Mouse (Mus musculus): Measurements from ENCODE around the gene Zfp750. TPM values are rescaled to one million over a fixed set of nuclear protein-coding genes. Genes with fewer than 3 reads are reported as not detected.

Gene Zfp750
- total RNA-seq, 2 experiments from 2014 or later = 1.0 TPM; not detected in 1

DNA sequence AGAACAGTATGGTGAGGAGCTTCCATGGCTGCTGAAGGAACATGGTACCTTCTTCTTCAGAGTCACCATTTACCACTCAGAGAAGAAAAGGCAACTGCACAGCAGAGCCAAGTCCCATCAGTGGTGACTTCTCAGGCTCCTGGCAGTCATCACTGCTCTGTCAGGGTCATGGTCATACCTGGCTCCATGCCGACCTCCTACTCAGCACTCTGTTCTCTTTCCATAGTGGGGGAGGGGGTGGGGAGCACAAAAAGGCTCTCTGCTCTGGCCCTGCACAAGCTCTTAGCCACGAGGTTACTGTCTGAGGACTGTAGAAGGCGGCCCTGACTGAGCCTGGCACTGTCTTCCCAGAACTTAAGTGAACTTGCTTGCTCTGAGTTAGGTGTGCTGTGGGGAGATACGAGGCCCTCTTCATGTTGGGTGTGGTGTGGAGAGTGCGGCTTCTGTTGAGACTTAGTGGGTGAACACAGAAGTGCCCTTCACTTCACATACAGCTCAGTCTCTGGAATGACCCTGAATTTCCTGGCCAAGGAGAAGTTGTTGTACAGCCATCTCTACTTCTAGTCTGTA is 24.2 kb upstream of the Zfp750 start:
- peak in 1 of 2 experiments; percentile 57 for DNase-seq (ENCODE audit: low spot score in 2 of 2)

DNA sequence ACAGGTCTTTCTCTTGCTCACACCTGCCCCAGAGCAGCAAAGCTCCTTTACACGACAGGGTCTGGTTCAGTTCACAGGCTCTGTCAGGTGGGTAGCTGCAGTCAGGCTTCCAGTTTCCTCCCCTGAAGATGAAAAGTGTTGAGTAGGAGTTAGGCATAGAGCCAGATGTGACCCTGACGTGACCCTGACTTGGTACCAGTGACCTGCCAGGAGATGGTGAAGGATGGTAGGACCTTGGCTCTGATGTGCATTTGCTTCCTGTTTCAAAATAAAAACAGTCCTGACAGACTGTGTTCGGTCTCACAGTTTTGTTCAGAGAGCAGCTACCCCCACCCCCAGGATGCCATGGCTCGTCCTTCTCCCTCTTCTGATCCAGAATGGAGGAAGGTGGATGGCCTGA is 23.3 kb upstream of the Zfp750 start:
- DNase-seq (ENCODE audit: low spot score in 2 of 2) = peak in 1 of 2 experiments; percentile 42

DNA sequence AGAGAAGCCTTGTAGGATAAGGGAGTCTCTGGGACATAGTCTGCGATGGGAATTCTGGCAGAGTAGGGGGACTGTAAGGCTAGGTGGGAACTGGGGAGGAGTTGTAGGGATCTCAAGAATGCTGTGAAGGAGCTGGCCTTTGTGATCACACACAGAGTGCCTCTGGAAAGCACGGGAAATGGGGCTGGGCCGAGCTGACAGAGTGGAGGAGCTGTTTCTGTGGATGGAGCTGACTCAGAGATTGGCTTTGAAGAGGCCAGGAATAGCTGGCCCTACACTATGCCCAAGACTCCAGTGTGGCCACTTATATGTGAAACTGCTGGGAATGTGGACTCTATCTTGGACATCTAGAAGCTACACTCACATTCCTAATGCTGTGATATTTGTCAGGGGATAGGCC is 17.4 kb upstream of the Zfp750 start:
- no peak for DNase-seq (ENCODE audit: low spot score in 2 of 2)

DNA sequence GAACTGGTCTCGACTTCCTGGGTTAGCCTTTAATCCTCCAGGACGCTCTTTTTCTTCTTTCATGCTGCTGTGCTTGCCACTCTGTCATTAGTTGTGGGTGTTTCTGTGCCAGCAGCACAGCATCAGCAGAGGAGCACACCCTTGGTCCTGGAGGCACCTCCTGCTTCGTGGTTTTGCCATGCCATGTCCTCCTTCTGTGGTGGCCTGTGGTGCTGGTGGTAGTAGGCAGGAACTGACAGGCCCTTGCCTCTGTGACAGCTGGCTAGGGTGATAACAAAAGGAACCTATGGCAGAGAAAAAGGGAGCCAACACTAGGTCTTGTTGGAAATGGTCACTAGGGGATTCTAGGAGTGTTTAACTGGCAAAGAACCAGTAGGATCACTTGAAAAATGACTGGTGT is 10.6 kb upstream of the Zfp750 start:
- no peak for DNase-seq (ENCODE audit: low spot score in 2 of 2)

DNA sequence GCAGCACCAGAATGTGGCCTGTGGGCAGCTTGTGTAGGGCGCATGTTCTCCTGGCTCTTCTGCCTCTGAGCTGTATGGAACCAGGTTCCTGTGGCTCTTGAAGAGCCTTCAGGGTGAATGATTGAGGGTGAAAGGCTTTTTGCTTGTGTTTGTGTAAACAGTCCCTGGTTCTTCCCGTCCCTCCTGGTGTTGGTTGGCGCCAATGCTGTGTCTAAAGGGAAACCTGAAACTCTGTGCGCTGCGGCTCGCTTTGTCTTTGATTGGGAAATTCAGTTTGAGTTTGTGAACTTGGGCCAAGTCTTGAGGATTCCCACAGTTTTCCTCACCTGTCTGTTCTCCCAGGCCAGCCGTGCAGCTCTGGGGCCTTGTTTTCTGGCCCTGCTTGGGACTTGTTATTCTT is 5.1 kb upstream of the Zfp750 start:
- DNase-seq (ENCODE audit: low spot score in 2 of 2) = no peak

DNA sequence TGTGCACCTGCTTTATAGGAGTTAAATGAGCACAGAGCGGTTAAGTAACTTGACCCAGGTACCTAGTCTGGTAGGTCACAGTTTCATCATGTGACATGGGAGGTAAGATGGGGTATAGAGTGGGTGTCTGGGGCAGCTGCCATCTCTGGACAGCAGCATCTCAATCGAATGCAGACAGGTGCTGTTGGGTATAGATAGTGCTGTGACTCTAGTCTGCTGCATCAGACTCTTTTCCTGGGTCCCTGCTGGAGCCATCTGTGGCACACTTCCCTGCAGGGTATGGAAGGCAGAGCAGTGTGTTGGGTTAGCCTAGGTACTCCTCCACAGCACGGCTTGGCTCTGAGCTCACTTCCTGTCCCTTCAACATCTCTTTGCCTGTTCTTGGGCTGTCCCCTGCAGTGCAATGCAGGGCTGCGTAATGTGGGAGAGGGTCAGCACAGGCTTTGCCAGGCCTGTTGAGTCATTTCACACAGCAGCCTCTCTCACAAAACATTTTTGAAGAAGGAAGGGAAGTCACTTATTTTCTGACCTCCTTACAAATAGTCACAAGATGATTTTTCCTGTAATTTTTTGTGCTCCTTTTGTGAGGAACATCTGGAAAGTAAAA is 3.1 kb upstream of the Zfp750 start:
- no peak for DNase-seq (ENCODE audit: low spot score in 2 of 2)

DNA sequence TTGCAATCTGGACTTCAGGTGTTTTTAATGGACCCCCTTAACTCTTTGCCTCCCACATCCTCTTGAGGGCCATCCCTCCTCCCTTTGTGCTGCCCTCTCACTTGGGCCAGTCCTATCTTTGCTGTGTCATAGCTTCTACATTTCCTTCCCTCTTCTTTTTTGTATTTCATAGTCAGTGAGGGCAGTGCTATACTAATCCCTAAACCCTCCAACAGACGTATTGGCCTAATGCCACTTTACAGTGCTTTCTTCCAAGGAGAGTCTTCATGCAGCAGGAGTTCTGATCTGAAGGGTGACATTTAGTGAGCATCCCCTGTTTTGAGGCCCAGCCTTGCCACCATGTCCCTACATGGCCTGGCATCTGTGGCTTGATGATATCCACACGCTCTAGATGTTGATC is 1.6 kb upstream of the Zfp750 start:
- no peak for DNase-seq (ENCODE audit: low spot score in 2 of 2)

DNA sequence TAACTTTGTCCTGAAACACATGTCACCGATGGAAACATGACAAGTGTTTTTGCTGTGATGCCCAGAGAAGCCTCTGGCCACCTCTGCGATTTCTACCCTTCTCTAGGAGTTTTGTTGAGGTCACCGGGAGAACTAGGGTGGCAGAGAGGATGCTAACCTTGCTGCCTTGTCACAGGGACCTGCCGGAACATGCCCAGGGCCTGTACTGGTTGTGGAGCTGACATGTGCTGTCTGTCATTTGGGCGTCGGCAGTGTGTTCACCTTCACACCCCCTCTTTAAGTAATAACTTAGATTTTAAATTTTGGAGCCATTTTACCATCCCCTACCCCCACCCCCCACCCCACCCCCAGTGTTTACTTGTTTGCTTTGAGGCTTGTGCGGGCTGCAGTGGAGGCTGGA is 570 bp upstream of the Zfp750 start:
- no peak for DNase-seq (ENCODE audit: low spot score in 2 of 2)

DNA sequence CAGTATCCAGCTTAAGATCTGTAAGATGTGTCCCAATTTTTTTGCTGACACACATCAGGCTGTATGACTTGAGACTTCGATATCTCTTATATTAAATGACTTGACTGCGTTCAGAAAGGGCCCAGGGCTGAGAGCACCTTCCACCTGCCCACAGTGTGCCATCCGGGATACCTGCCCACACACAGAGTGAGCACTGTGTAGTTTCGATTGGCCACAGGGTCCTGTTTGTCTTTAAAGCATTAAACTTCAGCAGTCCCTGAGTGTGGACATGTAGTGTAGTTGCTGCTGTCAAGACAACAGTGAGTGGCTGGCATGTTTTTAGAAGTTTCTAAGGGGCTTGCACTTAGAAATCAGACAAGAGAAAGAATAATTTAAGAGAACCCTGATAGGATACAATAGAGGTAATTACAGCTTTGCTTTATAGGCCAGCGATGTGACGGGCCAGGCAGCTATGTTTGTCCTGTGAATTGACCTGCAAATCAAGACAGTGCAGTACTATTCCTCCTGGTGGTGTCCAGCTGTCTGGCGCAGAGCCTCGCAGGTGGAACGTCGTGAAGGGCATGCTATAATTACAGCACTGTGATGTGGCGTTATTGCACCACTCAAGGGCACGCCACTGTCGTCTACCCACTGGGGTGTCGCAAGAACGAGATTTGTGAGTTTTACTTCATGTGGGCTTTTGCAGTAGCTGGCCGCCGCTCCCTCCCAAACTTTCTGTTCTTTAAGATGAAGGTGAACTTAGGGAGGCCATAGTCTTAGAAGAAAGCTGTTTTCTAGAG is 1.3 kb downstream of the Zfp750 start:
- no peak for DNase-seq (ENCODE audit: low spot score in 2 of 2)

DNA sequence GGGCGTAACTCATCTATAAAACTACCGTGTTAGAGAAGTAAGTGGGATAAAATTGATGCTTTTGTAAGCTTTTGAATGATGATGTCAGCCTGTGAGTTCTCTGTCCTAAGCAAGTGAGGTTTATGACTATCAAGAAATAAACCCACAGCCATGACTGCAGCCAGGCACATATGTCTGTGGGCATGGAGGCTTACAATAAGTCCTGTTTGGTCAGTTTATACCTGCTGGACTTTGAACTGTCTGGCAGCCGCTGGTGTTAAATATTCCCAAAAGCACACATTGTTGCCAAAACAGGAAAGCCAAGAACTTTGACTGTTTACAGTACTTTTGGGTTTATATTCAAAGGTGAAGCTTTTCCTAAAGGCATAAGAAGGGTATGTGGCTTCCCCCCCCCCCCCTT is 2.2 kb downstream of the Zfp750 start:
- DNase-seq (ENCODE audit: low spot score in 2 of 2) = no peak

DNA sequence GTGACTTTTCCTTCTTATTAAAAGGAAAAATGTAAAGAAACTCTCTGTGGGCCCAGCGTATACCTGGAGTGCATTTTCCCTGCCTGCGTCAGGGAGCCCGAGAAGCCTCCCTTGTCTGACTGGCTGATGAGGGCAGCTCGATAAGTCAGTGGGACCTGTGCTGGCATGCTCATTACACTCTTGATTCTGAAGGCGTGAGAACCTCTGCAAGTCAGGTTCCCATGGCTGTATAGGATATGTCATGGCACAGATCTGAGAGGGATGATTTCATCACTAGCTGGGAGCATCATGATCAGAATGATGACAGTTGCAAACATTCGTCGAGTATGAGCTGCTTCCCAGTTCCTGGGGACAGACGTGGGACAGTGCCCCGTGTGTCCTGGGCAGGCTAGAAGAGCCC is 3.1 kb downstream of the Zfp750 start:
- no peak for DNase-seq (ENCODE audit: low spot score in 2 of 2)

DNA sequence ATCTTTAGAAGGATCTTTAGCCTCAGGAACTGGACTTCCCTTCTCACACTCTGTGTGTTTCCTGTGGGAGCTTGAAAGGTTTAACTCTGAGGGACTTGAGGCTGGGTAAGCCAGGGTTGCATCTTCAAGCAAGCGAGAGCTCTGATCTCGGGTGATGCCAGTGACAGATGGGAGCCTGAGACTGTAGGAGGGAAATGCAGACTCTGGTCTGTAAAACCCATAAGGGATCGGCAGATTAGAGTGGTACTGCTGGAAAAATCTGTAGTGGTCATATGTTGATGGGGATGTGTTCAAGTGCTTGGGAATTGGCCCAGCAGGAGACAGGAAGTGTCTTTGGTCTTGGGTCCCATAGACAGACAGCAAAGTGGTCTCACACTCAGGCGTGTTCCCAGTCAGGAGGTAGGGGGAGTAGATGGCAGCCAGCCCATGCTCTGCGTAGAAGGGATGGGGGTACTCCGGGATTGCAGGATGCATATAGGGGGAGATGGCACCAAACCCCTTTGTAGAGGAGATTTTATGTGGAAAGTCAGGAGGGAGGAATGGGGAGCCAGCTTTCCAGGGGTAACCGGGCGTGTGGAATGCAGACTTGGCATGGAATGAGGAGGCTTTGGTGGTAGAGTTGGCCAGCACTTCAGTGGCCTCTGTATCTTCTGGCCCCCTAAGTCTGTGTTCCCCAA is 6.1 kb downstream of the Zfp750 start:
- no peak for DNase-seq (ENCODE audit: low spot score in 2 of 2)

DNA sequence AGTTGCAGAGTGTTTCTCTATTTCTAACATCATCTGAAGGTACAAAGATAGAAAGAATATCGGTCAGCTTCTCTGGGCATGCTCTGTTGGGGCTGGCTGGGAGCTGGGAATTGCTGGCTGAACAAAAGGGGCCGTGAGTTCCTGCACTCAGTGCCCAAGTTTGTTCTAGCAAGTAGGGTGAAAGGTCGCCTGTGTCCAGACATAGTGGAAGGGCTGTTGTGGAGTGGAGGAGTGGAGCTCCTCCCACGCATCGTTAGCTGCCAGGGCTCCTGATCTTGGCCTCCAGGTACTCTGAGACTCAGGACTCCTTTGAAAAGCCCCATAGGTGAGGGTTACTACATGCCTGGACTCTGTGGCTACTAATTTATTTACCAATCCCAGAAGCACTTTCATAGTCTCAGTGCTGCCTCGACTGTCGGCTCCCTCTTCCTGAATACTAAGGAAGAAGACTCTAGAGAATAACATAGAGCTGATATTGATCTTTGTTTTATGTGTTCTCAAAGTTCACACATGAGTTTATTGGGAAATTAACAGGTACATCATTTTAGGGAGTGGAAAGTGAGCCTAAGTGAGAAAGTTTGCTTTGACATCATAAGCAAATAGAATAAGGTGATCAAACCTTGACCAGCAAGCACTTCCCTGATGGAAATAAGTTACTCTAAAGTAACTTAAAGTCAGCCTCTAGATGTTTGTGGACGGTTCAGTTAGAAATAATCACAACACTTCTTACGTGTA is 8.5 kb downstream of the Zfp750 start:
- DNase-seq (ENCODE audit: low spot score in 2 of 2) = no peak

DNA sequence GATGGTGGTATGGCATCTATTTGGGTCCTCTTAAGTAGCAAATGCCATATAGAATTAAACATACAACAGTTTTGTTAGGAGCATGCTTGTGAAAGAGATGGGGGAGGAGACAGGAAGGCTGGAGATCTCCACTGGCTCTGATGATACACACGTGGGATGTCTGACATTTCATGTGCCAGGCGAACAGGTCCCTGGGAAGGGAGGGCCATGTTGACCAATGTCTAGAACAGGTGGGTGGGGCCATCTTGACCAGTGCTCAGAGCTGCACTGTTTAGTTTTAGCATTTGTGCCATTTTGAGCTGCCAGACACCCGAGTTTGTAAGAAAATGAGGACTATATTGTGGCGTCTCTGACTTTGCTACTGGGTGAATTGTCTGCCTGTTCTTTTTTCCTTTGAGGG is 10.7 kb downstream of the Zfp750 start:
- no peak for DNase-seq (ENCODE audit: low spot score in 2 of 2)

DNA sequence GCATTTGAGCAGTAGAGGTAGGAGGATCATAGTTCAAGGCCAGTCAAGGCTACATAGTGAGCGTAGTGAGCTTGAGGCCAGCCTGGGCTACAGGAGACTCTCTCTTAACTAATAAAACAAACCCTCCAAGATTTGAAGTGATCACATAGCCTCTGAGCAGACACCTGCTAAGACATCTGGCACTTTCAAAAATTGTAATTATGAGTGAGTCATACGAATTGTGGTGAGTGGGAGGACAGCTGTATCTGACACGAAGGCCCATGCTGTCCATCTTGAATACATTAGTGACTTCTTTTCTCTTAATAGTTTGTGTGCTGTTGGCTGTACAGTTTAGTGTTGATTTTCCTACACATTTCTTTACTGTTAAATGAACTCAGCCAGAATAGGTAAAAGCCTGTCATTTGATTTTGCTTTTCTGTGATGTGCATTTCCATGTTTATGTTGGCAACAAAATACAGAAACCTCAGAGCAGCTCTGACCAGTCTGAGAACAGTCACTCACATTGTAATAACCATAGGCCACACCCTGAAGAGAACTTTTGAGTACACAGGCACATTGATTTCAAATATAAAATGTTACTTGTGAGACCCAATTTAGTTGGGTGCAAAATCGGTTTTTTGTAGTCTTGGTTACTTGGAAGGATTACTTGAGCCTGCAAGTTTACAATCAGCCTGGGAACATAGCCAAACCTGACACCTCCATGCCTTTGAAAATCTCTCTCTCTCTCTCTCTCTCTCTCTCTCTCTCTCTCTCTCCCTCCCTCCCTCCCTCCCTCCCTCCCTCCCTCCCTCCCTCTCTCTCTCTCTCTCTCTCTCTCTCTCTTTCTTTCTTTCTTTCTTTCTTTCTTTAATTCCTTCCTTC is 16.9 kb downstream of the Zfp750 start:
- DNase-seq (ENCODE audit: low spot score in 2 of 2) = no peak

DNA sequence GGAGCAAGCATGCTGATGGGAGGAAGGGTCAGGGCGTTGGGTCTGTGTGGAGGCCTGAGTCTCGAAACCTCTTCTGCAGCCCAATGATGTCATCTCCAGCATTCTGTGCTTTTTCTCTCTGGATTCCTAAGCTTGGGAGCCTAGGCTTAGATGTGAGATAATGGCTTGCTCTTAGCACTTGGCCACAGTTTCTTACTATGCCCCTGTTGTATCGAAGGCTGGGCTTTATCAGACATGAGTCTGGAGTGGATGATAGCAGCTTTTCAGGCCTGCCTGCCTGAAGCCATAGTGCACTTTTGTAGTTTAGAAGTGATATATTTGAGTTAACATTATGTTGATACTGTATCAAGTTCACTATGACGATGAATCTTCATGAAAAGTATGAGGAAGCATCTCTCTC is 17.6 kb downstream of the Zfp750 start:
- no peak for DNase-seq (ENCODE audit: low spot score in 2 of 2)

DNA sequence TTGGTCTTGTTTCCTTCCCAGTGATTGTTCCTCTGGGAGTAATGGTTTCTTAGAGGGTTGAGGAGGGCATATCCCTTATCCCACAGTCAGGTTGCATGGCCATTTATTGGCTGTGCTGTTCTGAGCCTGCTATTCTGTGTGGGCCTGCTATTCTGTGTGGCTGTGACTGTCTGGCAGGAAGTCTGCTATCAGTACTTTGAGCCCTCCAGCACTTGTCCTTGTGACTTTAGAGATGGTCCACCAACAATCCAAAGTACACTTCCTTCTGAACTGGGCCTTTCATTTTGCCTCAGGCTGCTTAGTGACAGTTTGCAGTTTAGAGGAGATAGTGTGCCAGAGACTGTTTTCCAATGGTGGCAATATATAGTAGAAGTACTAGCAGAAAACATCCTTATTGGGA is 18.5 kb downstream of the Zfp750 start:
- no peak for DNase-seq (ENCODE audit: low spot score in 2 of 2)

DNA sequence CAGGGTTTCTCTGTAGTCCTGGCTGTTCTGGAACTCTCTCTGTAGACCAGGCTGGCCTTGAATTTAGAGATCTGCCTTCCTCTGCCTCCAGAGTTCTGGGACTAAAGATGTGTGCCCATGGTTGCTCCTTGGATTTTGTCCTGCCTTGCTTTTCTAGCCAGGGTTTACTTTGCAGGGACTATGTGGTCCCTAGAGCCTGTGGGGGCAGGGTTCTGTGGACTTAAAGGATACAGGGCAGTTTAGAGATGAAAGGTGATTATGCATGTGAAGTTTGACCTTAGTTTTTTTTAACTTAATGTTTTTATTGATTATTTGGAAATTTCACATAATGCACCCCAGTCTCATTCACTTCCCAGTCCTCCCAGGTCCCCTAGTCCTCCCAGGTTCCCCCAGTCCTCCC is 28.5 kb downstream of the Zfp750 start:
- DNase-seq (ENCODE audit: low spot score in 2 of 2) = no peak

DNA sequence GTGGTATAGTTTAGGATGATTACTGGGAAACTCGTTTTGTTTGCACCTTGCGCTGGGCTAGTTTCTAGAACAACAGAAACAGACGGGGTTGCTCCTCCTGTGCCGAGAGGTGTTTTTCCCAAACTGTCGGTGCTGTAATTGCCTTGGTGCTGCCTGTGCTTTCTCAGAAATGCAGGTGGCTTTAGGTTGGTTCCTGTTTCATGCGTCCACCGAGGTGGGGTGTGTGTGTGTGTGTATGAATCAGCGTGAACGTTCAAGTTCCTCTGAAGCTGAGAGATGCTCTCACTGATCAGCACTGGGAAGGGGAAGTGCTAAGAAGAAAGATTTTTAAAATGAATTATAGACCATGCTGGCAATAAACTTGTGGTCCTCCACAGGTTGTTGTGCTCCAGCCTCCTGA is 33.3 kb downstream of the Zfp750 start:
- no peak for DNase-seq (ENCODE audit: low spot score in 2 of 2)

DNA sequence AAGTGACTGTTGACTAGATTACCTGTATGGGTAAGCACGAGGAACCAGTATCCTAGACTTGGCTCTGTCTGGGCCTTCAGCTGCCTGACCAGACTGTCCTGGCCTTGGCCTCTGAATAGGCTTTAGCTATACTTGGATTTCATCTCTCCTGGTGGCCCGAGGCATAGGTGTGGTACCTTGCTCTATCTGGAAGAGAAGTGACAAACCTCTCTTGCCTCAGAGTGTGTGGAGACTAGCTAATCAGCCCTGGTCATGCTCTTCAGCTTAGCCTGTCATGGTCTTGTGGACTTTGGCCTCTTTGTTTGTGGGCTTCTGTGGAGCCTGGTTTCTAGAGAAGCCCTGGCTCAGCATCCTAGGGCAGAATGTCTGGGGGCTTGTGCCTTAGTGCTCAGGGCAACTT is 38.0 kb downstream of the Zfp750 start:
- DNase-seq (ENCODE audit: low spot score in 2 of 2) = no peak

Data from adrenal gland, adult 18-20 months (tissue).